Mouse (Mus musculus) hindbrain, embryonic 15.5 days (tissue): ENCODE data around the gene Rnf144b. TPM values are rescaled to one million over a fixed set of nuclear protein-coding genes. Genes with fewer than 3 reads are reported as not detected.

Experiments
- ATAC-seq: fragments of 200-750 bp; cut with Nextera tagmentation; 2 replicates; pipeline ENCODE4 v1.8.0; 2017; ENCODE audit warnings: low read depth, moderate number of reproducible peaks, moderate TSS enrichment; ENCODE audit not compliant: low FRiP score
- H3K27ac ChIP-seq: fragments of 300-500 bp; sonication (generic); replicated peaks from 2 replicates; pipeline ENCODE4 v1.5.1; 2015; ENCODE audit warnings: mild to moderate bottlenecking, inconsistent platforms
- H3K27me3 ChIP-seq: fragments of 300-500 bp; sonication (generic); 2 replicates; pipeline ENCODE4 v1.6.1; 2015; ENCODE audit warnings: control low read depth, inconsistent platforms
- H3K36me3 ChIP-seq: fragments of 300-500 bp; sonication (generic); 2 replicates; pipeline ENCODE4 v1.6.1; 2015; ENCODE audit warnings: control low read depth, inconsistent platforms
- H3K4me1 ChIP-seq: fragments of 300-500 bp; sonication (generic); replicated peaks from 2 replicates; pipeline ENCODE4 v1.6.1; 2015; ENCODE audit warnings: control low read depth, inconsistent platforms
- H3K4me2 ChIP-seq: fragments of 300-500 bp; sonication (generic); 2 replicates; pipeline ENCODE4 v1.6.1; 2015; ENCODE audit warnings: moderate library complexity, mild to moderate bottlenecking, inconsistent platforms
- H3K4me3 ChIP-seq: fragments of 300-500 bp; sonication (generic); 2 replicates; pipeline ENCODE4 v1.5.1; 2015; ENCODE audit warnings: mild to moderate bottlenecking, inconsistent platforms
- H3K9ac ChIP-seq: fragments of 300-500 bp; sonication (generic); 2 replicates; pipeline ENCODE4 v1.6.1; 2015; ENCODE audit warnings: inconsistent platforms
- H3K9me3 ChIP-seq: fragments of 300-500 bp; sonication (generic); 2 replicates; pipeline ENCODE4 v1.6.1; 2016; ENCODE audit warnings: control low read depth, inconsistent platforms
- WGBS: fragments of 180-500 bp; shearing (Covaris S2); methylation state at CpG from one replicate; pipeline ENCODE4 v1.1.7; 2015; 5-methylcytosine and 5-hydroxymethylcytosine counted together
- polyA plus RNA-seq: library from polyadenylated mRNA; unstranded; fragments of >200 nt; fragmentation: Nextera tagmentation; extraction: Ambion mirVana; gene quantifications from 2 replicates; pipeline ENCODE4 v1.2.1, GENCODE M21; 2015

Gene Rnf144b
- polyA plus RNA-seq, 1 experiment from 2014 or later: 0.96 TPM

DNA sequence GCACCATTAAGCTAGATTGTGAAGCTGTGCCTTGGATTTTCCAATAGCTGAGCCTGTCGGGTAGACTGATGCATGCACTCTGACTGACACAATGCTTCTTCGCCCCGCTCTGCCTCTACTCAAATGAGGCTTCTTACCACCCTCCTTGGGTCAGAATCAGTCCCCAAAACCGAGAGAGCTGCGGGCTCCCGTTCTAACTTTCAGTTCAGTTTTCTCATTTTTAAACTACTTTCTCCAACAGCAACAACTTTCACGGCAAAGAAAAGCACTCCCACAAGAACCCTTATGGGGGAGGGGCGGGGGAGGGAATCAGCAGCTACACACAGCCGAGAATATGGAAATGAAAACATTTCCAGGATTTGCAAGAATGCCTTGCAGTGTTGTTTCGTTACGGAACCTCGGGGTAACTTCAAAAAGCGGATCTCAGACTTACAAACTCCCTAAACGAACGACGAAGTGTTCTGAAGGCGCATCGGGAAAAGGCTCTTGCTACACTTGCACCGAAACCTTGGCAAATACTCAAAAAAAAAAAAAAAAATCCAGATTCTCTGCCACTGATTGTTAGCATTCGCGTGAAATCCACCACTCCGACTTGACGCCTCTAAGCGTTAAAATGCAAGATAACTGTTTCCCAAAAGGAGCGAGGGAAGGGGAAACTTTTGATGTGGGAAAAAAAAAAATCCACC lies 17.5 kb upstream of the Rnf144b start:
- Histone ChIP-seq H3K36me3 (peaks cover 6% of the 10 kb centered on the region), H3K27ac (peak overlapping the region; percentile 98), H3K27me3 (no peaks in the 10 kb centered on the region), H3K4me1 (peaks cover 21% of the 10 kb centered on the region), H3K4me2 (peak overlapping the region; percentile 59), H3K9me3 (no peaks in the 10 kb centered on the region), H3K4me3 (peak overlapping the region; percentile 90), H3K9ac (peak overlapping the region; percentile 79)
- no peak for ATAC-seq
- WGBS: under 1% methylated on average over 25 of the region's 25 CpGs

DNA sequence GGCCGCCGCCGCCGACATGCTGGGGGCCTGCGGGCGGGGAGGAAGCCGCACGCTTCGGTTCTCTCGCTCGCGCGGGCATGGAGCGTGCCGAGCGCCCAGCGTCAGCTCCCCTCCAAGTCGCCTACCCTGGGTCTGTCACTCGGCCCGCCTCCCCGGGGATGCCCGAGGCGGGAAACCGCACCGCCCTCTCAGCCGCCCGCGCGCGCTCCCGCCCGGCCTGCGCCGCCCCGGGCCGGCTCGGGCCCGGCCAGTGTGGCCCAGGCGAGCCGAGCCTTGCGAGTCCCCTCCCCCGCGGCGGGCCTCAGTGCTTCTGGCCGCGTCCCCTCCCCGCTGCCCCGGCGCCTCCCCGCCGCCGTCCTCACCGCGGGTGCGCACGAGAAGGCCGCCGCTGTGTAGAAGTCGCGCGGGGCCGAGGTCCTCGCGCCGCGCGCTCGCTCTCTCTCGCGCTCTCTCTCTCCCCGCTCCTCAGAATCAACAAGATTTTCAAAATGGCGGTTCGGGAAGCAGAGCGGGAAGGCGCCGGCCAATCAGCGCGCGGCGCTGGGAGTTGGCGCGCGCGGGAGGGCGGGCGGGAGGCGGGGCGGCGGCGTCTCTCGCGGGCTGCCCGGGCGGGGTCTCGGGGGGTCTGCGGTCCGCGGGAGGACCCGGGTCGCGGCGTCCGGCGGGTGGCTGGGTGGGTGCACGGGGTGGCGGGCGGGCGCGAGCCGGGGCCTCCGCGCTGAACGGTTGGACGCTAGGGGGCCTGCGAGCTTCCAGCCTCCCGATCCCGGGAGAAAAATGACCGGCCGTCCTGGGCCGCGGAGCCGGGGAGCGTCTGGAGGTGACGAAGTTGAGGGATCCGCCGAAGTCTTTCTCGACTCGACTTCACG lies 16.5 kb upstream of the Rnf144b start, which contains the start of gene Dek:
Gene Dek, minus strand, starts transcription at position 491 of the 869 bp plus-strand sequence.
- whole genome bisulfite sequencing: under 1% methylated on average over 109 of the region's 129 CpGs

DNA sequence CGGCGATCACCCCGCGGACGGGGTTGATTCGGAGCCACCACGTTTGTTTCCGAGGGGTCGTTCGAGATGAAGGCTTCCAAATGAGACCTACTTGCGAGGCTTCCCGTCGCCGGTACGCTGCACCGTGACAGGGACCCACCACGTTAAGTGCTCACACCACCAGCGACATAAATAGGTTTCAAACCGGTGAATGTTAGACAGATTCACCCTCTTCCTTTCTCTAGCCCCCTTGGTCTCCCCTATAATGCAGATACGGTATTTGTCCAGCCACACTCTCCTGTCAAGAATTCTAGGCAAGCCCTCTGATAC lies 15.9 kb upstream of the Rnf144b start:
- no peaks in the 10 kb centered on the region for H3K9me3 ChIP-seq
- ATAC-seq: peak; percentile 48
- H3K27ac ChIP-seq: peak overlapping the region; percentile 98
- peaks cover 21% of the 10 kb centered on the region for H3K4me1 ChIP-seq
- peak overlapping the region; percentile 59 for H3K4me2 ChIP-seq
- 0% methylated on average over 20 of the region's 20 CpGs for WGBS
- H3K27me3 ChIP-seq: no peaks in the 10 kb centered on the region
- H3K9ac ChIP-seq: peak overlapping the region; percentile 79
- peak overlapping the region; percentile 90 for H3K4me3 ChIP-seq
- no peaks in the 10 kb centered on the region for H3K36me3 ChIP-seq

More for the DNA sequence above, 16.5 kb upstream of the Rnf144b start, which contains the start of gene Dek:
- Histone ChIP-seq H3K27ac (peak within 1 kb of the TSS; percentile 98), H3K4me1 (peaks cover 21% of the 10 kb centered on the region), H3K4me3 (peak within 1 kb of the TSS; percentile 90), H3K9me3 (no peaks in the 10 kb centered on the region), H3K4me2 (peak within 1 kb of the TSS; percentile 59), H3K27me3 (no peaks in the 10 kb centered on the region), H3K36me3 (0 out of 2 replicates have a peak, but pooled peaks cover 3% of the 10 kb centered on the region), H3K9ac (peak within 1 kb of the TSS; percentile 79)
- ATAC-seq: peak; percentile 95

DNA sequence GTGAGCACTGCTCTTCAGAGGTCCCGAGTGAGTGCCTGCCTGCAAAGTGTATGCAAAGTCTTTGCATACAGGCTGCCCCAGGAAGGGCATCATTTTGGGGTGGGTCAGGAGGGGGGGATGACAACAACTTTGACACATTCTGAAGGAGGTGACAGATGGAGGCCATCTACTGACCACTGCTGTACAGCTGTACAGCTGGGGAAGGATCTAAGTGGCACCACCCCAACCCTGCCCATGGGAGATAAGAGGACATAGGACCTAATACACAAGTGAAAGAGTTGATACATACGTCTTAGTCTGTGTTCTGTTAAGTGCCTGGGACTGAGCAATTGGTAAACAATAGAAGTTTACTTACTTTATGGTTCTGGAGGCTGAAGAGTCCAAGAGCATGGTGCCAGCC lies 13.2 kb upstream of the Rnf144b start:
- Histone ChIP-seq H3K4me3 (no peak overlapping the region), H3K36me3 (no peaks in the 10 kb centered on the region), H3K9ac (no peak overlapping the region), H3K27me3 (no peaks in the 10 kb centered on the region), H3K4me1 (peaks cover 7% of the 10 kb centered on the region), H3K4me2 (no peak overlapping the region), H3K9me3 (no peaks in the 10 kb centered on the region), H3K27ac (no peak overlapping the region)
- WGBS: 83% methylated on average over 2 of the region's 2 CpGs
- no peak for ATAC-seq

DNA sequence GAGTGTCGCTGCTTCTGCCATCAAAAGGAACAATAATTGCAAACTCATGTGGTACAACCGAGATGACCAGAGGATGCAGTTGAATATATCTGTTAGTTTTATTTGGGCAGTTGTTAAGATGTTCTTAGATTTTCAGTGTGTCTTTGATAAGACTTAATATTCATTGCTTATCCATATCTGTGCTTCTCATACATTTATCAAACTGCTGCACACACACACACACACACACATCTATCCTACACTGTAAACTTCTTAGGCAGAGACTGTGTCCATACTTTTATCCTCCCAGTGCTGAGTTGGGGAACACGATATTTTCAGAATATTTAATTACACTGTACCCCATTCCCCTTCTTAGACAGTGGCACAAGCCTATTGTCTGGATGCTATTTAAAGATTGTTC lies 11.3 kb upstream of the Rnf144b start:
- no peaks in the 10 kb centered on the region for H3K4me1 ChIP-seq
- 89% methylated on average over 3 of the region's 3 CpGs for WGBS

DNA sequence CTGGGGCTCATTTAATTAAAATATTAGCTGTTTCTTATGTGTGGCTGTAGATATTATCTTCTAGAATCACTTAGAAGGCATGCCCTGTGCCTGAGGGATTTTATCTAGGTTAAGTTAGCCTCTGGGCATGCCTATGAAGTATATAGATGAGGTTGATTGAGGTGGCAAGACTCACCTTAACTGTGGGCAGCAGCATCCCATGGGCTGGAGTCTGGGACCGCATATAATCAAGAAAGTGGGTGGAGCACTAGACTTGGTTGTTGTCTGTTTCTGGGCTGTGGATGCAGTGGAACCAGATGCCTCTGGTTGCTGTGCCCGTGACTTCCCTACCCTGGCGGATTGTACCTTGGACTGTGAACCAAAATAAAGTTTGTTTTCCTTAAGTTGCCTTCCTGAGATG lies 10.4 kb upstream of the Rnf144b start:
- no peaks in the 10 kb centered on the region for H3K27me3 ChIP-seq
- no peak overlapping the region for H3K9ac ChIP-seq
- no peaks in the 10 kb centered on the region for H3K4me1 ChIP-seq
- H3K9me3 ChIP-seq: no peaks in the 10 kb centered on the region
- no peak overlapping the region for H3K4me3 ChIP-seq
- no peaks in the 10 kb centered on the region for H3K36me3 ChIP-seq
- no peak overlapping the region for H3K27ac ChIP-seq
- H3K4me2 ChIP-seq: no peak overlapping the region
- ATAC-seq: no peak
- WGBS: 87% methylated on average over 3 of the region's 3 CpGs

More for the DNA sequence above, 11.3 kb upstream of the Rnf144b start:
- Histone ChIP-seq H3K9ac (no peak overlapping the region), H3K36me3 (no peaks in the 10 kb centered on the region), H3K9me3 (no peaks in the 10 kb centered on the region), H3K4me3 (no peak overlapping the region), H3K4me2 (no peak overlapping the region), H3K27me3 (no peaks in the 10 kb centered on the region), H3K27ac (no peak overlapping the region)
- ATAC-seq: no peak

DNA sequence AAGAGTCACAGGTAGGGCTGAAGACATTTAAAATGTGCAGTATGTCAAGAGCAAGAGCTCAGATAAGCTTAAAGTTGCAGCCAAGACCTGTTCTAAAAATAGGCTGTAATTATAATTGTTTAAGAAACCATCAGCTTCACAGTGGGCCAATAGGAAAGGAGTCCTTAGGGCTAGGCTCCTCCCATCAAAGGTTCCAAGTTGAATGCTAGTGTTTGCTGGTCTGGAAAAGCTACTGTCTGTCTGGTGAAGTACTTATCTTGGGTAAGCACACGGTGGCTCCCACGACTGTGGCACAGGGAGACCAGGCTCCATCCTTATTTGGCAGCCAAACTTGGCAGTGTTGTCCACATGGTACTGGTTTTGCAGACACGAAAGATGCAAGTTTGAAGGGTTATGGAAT lies 9.5 kb upstream of the Rnf144b start:
- H3K27me3 ChIP-seq: no peaks in the 10 kb centered on the region
- no peak for ATAC-seq
- H3K36me3 ChIP-seq: no peaks in the 10 kb centered on the region
- no peak overlapping the region for H3K27ac ChIP-seq
- no peak overlapping the region for H3K9ac ChIP-seq
- H3K4me1 ChIP-seq: no peaks in the 10 kb centered on the region
- H3K4me2 ChIP-seq: no peak overlapping the region
- WGBS: 74% methylated on average over 3 of the region's 3 CpGs
- H3K4me3 ChIP-seq: no peak overlapping the region
- H3K9me3 ChIP-seq: no peaks in the 10 kb centered on the region

DNA sequence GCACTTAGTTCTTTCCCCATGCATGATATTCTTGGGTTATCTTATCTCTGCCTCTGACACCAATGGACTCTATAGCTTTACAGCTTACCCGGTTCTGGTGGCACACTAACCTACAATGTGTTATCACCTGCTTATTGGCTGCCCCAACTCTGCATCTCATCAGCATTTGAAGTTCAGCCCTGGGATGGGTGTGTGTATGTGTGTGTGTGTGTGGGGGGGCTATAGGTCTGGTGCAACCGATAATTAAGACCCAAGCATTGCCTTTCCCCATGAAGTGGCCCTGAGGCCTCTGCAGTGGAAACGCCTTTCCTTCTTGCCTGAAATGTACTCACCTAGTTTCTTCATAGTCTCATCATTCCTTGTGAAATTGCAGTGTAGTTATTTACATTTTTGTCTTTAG lies 6.5 kb upstream of the Rnf144b start:
- H3K36me3 ChIP-seq: no peaks in the 10 kb centered on the region
- H3K4me1 ChIP-seq: no peaks in the 10 kb centered on the region
- H3K27ac ChIP-seq: no peak overlapping the region
- no peaks in the 10 kb centered on the region for H3K9me3 ChIP-seq
- no peak overlapping the region for H3K4me3 ChIP-seq
- 93% methylated on average over 3 of the region's 3 CpGs for WGBS
- no peak overlapping the region for H3K4me2 ChIP-seq
- no peak for ATAC-seq
- 0 out of 2 replicates have a peak, but pooled peaks cover 4% of the 10 kb centered on the region for H3K27me3 ChIP-seq
- H3K9ac ChIP-seq: no peak overlapping the region

DNA sequence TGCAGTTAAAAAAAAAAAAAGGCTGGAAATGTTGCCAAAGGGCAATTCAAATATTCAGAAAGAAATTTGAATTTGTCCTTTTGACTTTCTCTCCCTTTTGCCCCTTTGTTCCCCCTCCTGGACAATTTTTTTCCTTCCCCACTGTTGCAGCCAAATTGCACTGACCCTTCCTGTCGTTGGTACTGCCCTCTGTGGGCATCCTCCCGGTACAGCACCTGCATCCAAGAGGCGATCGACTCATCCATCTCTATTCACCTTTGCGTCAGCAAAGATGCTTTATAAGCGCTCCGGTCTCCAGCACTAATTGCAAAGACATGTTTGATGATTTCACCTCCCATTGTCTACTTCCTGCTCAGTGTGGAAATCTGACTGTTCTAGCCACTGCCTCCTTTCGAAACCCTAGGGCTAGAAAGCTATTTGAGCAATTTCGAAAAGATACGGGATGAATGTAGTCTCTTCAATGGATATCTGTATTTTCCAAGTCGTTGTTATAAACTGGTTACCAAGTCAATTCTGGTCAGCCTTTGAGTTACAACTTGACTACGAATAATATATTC lies 1.0 kb upstream of the Rnf144b start:
- H3K9me3 ChIP-seq: no peaks in the 10 kb centered on the region
- WGBS: 32% methylated on average over 12 of the region's 12 CpGs
- H3K27ac ChIP-seq: no peak overlapping the region
- H3K4me3 ChIP-seq: peak overlapping the region; percentile 62; the same call in 1 of the 2 replicates
- H3K4me2 ChIP-seq: peak overlapping the region; percentile 99
- peaks cover 10% of the 10 kb centered on the region; the same call in 1 of the 2 replicates for H3K27me3 ChIP-seq
- H3K36me3 ChIP-seq: no peaks in the 10 kb centered on the region
- no peak for ATAC-seq
- H3K4me1 ChIP-seq: peaks cover 22% of the 10 kb centered on the region
- no peak overlapping the region for H3K9ac ChIP-seq

DNA sequence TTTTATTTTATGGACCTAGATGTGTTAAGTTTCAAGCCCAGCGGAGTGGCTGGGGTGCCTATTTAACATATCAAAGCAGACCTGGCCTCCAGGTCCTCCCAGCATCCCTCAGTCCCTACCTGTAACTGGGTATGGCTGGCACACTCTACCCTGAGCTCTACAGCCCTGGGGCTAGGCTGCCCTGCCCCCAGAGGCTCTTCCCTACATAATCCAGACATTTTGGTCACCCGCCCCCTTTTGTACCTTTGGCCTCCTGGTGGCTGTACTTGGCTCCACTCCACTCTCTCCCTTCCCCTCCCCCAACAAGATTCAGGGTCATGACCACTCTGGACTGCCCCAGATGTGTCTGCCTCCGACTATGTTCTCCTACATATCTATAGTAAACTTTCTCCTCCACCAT lies 2.0 kb downstream of the Rnf144b start:
- H3K27me3 ChIP-seq: peaks cover 10% of the 10 kb centered on the region; the same call in 1 of the 2 replicates
- H3K4me1 ChIP-seq: peaks cover 22% of the 10 kb centered on the region
- H3K9me3 ChIP-seq: no peaks in the 10 kb centered on the region
- no peak overlapping the region for H3K4me3 ChIP-seq
- no peak overlapping the region for H3K27ac ChIP-seq
- no peak overlapping the region for H3K4me2 ChIP-seq
- no peak overlapping the region for H3K9ac ChIP-seq
- ATAC-seq: no peak
- H3K36me3 ChIP-seq: no peaks in the 10 kb centered on the region
- 59% methylated on average over 3 of the region's 3 CpGs for WGBS

DNA sequence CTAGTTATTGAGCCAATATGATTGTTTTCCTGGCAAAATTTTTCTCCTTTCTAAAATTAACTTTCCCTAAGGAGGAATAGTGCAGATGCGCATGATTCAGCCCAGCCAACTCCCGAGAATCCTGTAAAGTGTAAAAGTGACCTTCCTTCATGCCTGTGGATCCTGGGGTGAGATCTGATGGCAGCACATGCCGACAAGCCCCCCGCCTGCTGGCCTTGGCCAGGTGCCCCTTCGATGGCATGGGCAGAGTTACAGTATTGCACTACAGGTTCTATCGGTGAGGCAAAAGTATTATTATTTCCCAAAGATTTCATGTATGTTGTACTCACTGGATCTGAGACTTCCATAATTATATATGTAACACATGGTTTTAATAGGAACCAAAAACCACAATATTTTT lies 2.5 kb downstream of the Rnf144b start:
- 84% methylated on average over 6 of the region's 6 CpGs for WGBS
- peaks cover 22% of the 10 kb centered on the region for H3K4me1 ChIP-seq
- no peak overlapping the region for H3K27ac ChIP-seq
- H3K36me3 ChIP-seq: no peaks in the 10 kb centered on the region
- peaks cover 10% of the 10 kb centered on the region; the same call in 1 of the 2 replicates for H3K27me3 ChIP-seq
- H3K4me2 ChIP-seq: no peak overlapping the region
- ATAC-seq: no peak
- no peak overlapping the region for H3K4me3 ChIP-seq
- no peak overlapping the region for H3K9ac ChIP-seq
- no peaks in the 10 kb centered on the region for H3K9me3 ChIP-seq

DNA sequence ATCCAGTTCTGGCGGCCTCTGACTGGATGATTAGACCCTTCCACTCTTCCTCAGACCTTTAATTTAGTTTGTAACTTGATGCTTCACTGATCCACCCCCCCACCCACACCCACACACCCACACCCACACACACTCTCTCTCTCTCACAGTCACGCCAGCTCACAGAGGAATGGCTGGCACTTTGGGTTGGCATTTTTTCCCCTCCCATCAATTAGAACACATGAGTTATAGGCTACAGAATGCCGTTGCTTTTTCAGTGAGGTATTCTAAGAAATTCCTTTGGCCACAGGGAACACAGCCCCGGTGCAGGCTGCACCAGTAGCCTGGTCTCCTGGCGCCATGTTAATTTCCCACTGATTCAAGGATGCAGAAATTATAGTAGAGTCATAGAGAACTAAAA lies 3.1 kb downstream of the Rnf144b start:
- Histone ChIP-seq H3K36me3 (no peaks in the 10 kb centered on the region), H3K4me1 (peaks cover 22% of the 10 kb centered on the region), H3K9ac (no peak overlapping the region), H3K27ac (no peak overlapping the region), H3K4me2 (no peak overlapping the region), H3K9me3 (no peaks in the 10 kb centered on the region), H3K27me3 (peaks cover 10% of the 10 kb centered on the region; the same call in 1 of the 2 replicates), H3K4me3 (no peak overlapping the region)
- WGBS: 72% methylated on average over 5 of the region's 5 CpGs
- ATAC-seq: no peak
